Mouse (Mus musculus) hindbrain, embryonic 10.5 days (tissue): ENCODE measurements around the gene Adgre5. TPM values are rescaled to one million over a fixed set of nuclear protein-coding genes. Genes with fewer than 3 reads are reported as not detected.

ENCODE experiments used
- DNase-seq: peaks from one replicate; pipeline ENCODE4 v3.0.0-alpha.2; 2017; ENCODE audit warnings: low spot score
- H3K27ac ChIP-seq: fragments of 300-500 bp; sonication (generic); 2 replicates; pipeline ENCODE4 v1.5.1; 2016; ENCODE audit warnings: mild to moderate bottlenecking, moderate library complexity
- H3K27me3 ChIP-seq: fragments of 300-500 bp; sonication (generic); 2 replicates; pipeline ENCODE4 v1.6.1; 2016; ENCODE audit warnings: mild to moderate bottlenecking; ENCODE audit not compliant: poor library complexity, insufficient read depth, severe bottlenecking
- H3K36me3 ChIP-seq: fragments of 300-500 bp; sonication (generic); 2 replicates; pipeline ENCODE4 v1.6.1; 2016; ENCODE audit warnings: mild to moderate bottlenecking, moderate library complexity
- H3K4me1 ChIP-seq: fragments of 300-500 bp; sonication (generic); replicated peaks from 2 replicates; pipeline ENCODE4 v1.6.1; 2016; ENCODE audit warnings: mild to moderate bottlenecking
- H3K4me3 ChIP-seq: fragments of 300-500 bp; sonication (generic); 2 replicates; pipeline ENCODE4 v1.5.1; 2016; ENCODE audit warnings: mild to moderate bottlenecking, moderate library complexity
- H3K9me3 ChIP-seq: fragments of 300-500 bp; sonication (generic); 2 replicates; pipeline ENCODE4 v1.6.1; 2016; ENCODE audit warnings: mild to moderate bottlenecking, moderate library complexity
- WGBS: fragments of 180-500 bp; shearing (Covaris S2); methylation state at CpG from one replicate; pipeline ENCODE4 v1.1.7; 2016; 5-methylcytosine and 5-hydroxymethylcytosine counted together
- polyA plus RNA-seq: library from polyadenylated mRNA; unstranded; fragments of >200 nt; fragmentation: Nextera tagmentation; extraction: Ambion mirVana; gene quantifications from 2 replicates; pipeline ENCODE4 v1.2.1, GENCODE M21; 2016

Adgre5 gene
- polyA plus RNA-seq, 1 experiment from 2014 or later: 9.3 TPM

- 18% methylated on average over 8 of the region's 8 CpGs for WGBS
- DNase-seq: no peak
- peak overlapping the region; percentile 99 for H3K27ac ChIP-seq
Observed at GRCm38 (mm10) chr8:83714676-83715030, 26.5 kb downstream of the Adgre5 start.

GRCm38 (mm10) chr8:83707554-83707953 is 33.6 kb downstream of the Adgre5 start:
- H3K36me3 ChIP-seq: no peaks in the 10 kb centered on the region
- 0 out of 2 replicates have a peak, but pooled peaks cover 3% of the 10 kb centered on the region for H3K4me1 ChIP-seq
- no peak overlapping the region for H3K4me3 ChIP-seq
- no peaks in the 10 kb centered on the region for H3K9me3 ChIP-seq
- 77% methylated on average over 8 of the region's 8 CpGs for WGBS
- DNase-seq: no peak
- H3K27me3 ChIP-seq: no peaks in the 10 kb centered on the region
- H3K27ac ChIP-seq: no peak overlapping the region

More at GRCm38 (mm10) chr8:83714676-83715030, 26.5 kb downstream of the Adgre5 start:
- Histone ChIP-seq H3K36me3 (peaks cover 8% of the 10 kb centered on the region), H3K27me3 (no peaks in the 10 kb centered on the region), H3K9me3 (no peaks in the 10 kb centered on the region), H3K4me3 (peak overlapping the region; percentile 81), H3K4me1 (peaks cover 17% of the 10 kb centered on the region)

- Histone ChIP-seq H3K27me3 (no peaks in the 10 kb centered on the region), H3K9me3 (0 out of 2 replicates have a peak, but pooled peaks cover 2% of the 10 kb centered on the region), H3K4me1 (0 out of 2 replicates have a peak, but pooled peaks cover 3% of the 10 kb centered on the region), H3K36me3 (no peaks in the 10 kb centered on the region), H3K4me3 (no peak overlapping the region), H3K27ac (no peak overlapping the region)
- WGBS: 68% methylated on average over 5 of the region's 5 CpGs
- no peak for DNase-seq
Observed at GRCm38 (mm10) chr8:83706411-83706810, 34.7 kb downstream of the Adgre5 start.

- no peak for DNase-seq
- H3K9me3 ChIP-seq: 0 out of 2 replicates have a peak, but pooled peaks cover 2% of the 10 kb centered on the region
- H3K27me3 ChIP-seq: no peaks in the 10 kb centered on the region
- whole genome bisulfite sequencing: 85% methylated on average over 4 of the region's 4 CpGs
- H3K27ac ChIP-seq: no peak overlapping the region
- H3K4me1 ChIP-seq: peaks cover 21% of the 10 kb centered on the region
- H3K4me3 ChIP-seq: no peak overlapping the region
- H3K36me3 ChIP-seq: no peaks in the 10 kb centered on the region
Observed at GRCm38 (mm10) chr8:83703426-83703825, 37.7 kb downstream of the Adgre5 start.

GRCm38 (mm10) chr8:83700423-83701085 is 40.6 kb downstream of the Adgre5 start:
- H3K4me1 ChIP-seq: peaks cover 40% of the 10 kb centered on the region
- H3K27ac ChIP-seq: no peak overlapping the region
- WGBS: 82% methylated on average over 9 of the region's 9 CpGs

GRCm38 (mm10) chr8:83699566-83699965 is 41.6 kb downstream of the Adgre5 start:
- H3K27me3 ChIP-seq: no peaks in the 10 kb centered on the region
- 0 out of 2 replicates have a peak, but pooled peaks cover 2% of the 10 kb centered on the region for H3K9me3 ChIP-seq
- WGBS: 43% methylated on average over 9 of the region's 9 CpGs
- no peaks in the 10 kb centered on the region for H3K36me3 ChIP-seq
- H3K27ac ChIP-seq: peak overlapping the region; percentile 95
- peak overlapping the region; percentile 92 for H3K4me3 ChIP-seq
- H3K4me1 ChIP-seq: peaks cover 42% of the 10 kb centered on the region
- peak; percentile 30 for DNase-seq

More at GRCm38 (mm10) chr8:83700423-83701085, 40.6 kb downstream of the Adgre5 start:
- Histone ChIP-seq H3K36me3 (no peaks in the 10 kb centered on the region), H3K4me3 (no peak overlapping the region), H3K27me3 (no peaks in the 10 kb centered on the region), H3K9me3 (0 out of 2 replicates have a peak, but pooled peaks cover 2% of the 10 kb centered on the region)
- DNase-seq: no peak

GRCm38 (mm10) chr8:83698661-83699453 is 42.3 kb downstream of the Adgre5 start, which contains the start of gene Pkn1:
TSS of gene Pkn1 (minus strand) at chr8:83699179.
- peak within 1 kb of the TSS; percentile 95 for H3K27ac ChIP-seq
- WGBS: under 1% methylated on average over 85 of the region's 85 CpGs
- H3K27me3 ChIP-seq: no peaks in the 10 kb centered on the region
- no peaks in the 10 kb centered on the region for H3K36me3 ChIP-seq
- peak; percentile 86 for DNase-seq
- H3K9me3 ChIP-seq: 0 out of 2 replicates have a peak, but pooled peaks cover 2% of the 10 kb centered on the region
- peaks cover 45% of the 10 kb centered on the region for H3K4me1 ChIP-seq
- H3K4me3 ChIP-seq: peak within 1 kb of the TSS; percentile 92

GRCm38 (mm10) chr8:83698291-83698660 is 42.9 kb downstream of the Adgre5 start:
- Histone ChIP-seq H3K36me3 (no peaks in the 10 kb centered on the region), H3K4me1 (peaks cover 49% of the 10 kb centered on the region), H3K9me3 (0 out of 2 replicates have a peak, but pooled peaks cover 2% of the 10 kb centered on the region), H3K4me3 (peak overlapping the region; percentile 92), H3K27me3 (no peaks in the 10 kb centered on the region), H3K27ac (peak overlapping the region; percentile 95)
- peak; percentile 30 for DNase-seq
- WGBS: 5% methylated on average over 15 of the region's 15 CpGs

GRCm38 (mm10) chr8:83697374-83698220 is 43.5 kb downstream of the Adgre5 start:
- 57% methylated on average over 19 of the region's 19 CpGs for WGBS
- peaks cover 2% of the 10 kb centered on the region for H3K36me3 ChIP-seq
- H3K4me3 ChIP-seq: peak overlapping the region; percentile 92
- peaks cover 49% of the 10 kb centered on the region for H3K4me1 ChIP-seq
- peak overlapping the region; percentile 95 for H3K27ac ChIP-seq
- peak; percentile 7 for DNase-seq
- no peaks in the 10 kb centered on the region for H3K27me3 ChIP-seq
- H3K9me3 ChIP-seq: 0 out of 2 replicates have a peak, but pooled peaks cover 2% of the 10 kb centered on the region

- Histone ChIP-seq H3K27me3 (no peaks in the 10 kb centered on the region), H3K9me3 (no peaks in the 10 kb centered on the region), H3K4me1 (peaks cover 49% of the 10 kb centered on the region), H3K27ac (no peak overlapping the region), H3K36me3 (peaks cover 22% of the 10 kb centered on the region), H3K4me3 (no peak overlapping the region)
- 87% methylated on average over 17 of the region's 17 CpGs for WGBS
- no peak for DNase-seq
Observed at GRCm38 (mm10) chr8:83695351-83696106, 45.6 kb downstream of the Adgre5 start.

- Histone ChIP-seq H3K27ac (no peak overlapping the region), H3K4me3 (no peak overlapping the region), H3K4me1 (peaks cover 40% of the 10 kb centered on the region), H3K9me3 (no peaks in the 10 kb centered on the region), H3K27me3 (no peaks in the 10 kb centered on the region), H3K36me3 (peaks cover 30% of the 10 kb centered on the region)
- WGBS: 89% methylated on average over 11 of the region's 11 CpGs
- no peak for DNase-seq
Observed at GRCm38 (mm10) chr8:83694369-83695160, 46.6 kb downstream of the Adgre5 start.
